Mouse (Mus musculus) stomach, embryonic 14.5 days (tissue): ENCODE measurements at regions not wholly inside any gene's neighbourhood (a gene's known extent, or its start where the extent isn't known, plus 50 kb on each side); places are given as distances from the start of the nearest gene placed in this dataset.

Experiments used
- ATAC-seq: fragments of 200-750 bp; cut with Nextera tagmentation; 2 replicates; pipeline ENCODE4 v1.8.0; 2017; ENCODE audit warnings: low read depth, moderate TSS enrichment; ENCODE audit not compliant: insufficient number of reproducible peaks, insufficient read depth, low FRiP score
- H3K27ac ChIP-seq: fragments of 300-500 bp; sonication (generic); 2 replicates; pipeline ENCODE4 v1.5.1; 2014; ENCODE audit warnings: mild to moderate bottlenecking, low read length, moderate library complexity, mixed read lengths
- H3K27me3 ChIP-seq: fragments of 300-500 bp; sonication (generic); 2 replicates; pipeline ENCODE4 v1.6.1; 2014; ENCODE audit warnings: low read length, control low read depth, mixed read lengths; ENCODE audit not compliant: control insufficient read depth, insufficient read depth
- H3K36me3 ChIP-seq: fragments of 300-500 bp; sonication (generic); 2 replicates; pipeline ENCODE4 v1.6.1; 2014; ENCODE audit warnings: mild to moderate bottlenecking, control low read depth, low read length, moderate library complexity, mixed read lengths; ENCODE audit not compliant: control insufficient read depth, insufficient read depth
- H3K4me1 ChIP-seq: fragments of 300-500 bp; sonication (generic); 2 replicates; pipeline ENCODE4 v1.6.1; 2014; ENCODE audit warnings: low read length, control low read depth, mixed read lengths; ENCODE audit not compliant: control insufficient read depth, insufficient read depth
- H3K4me2 ChIP-seq: fragments of 300-500 bp; sonication (generic); replicated peaks from 2 replicates; pipeline ENCODE4 v1.6.1; 2014; ENCODE audit warnings: low read depth, low read length, control low read depth
- H3K4me3 ChIP-seq: fragments of 300-500 bp; sonication (generic); 2 replicates; pipeline ENCODE4 v1.5.1; 2014; ENCODE audit warnings: low read depth, low read length, control low read depth
- H3K9ac ChIP-seq: fragments of 300-500 bp; sonication (generic); replicated peaks from 2 replicates; pipeline ENCODE4 v1.6.1; 2014; ENCODE audit warnings: low read depth, mild to moderate bottlenecking, control low read depth, low read length, moderate library complexity, mixed read lengths
- H3K9me3 ChIP-seq: fragments of 300-500 bp; sonication (generic); 2 replicates; pipeline ENCODE4 v1.6.1; 2016; ENCODE audit warnings: low read depth, low read length, control low read depth; ENCODE audit not compliant: control insufficient read depth
- WGBS: fragments of 180-500 bp; shearing (Covaris S2); extraction: QIAGEN DNeasy Blood & Tissue Kit; methylation state at CpG from one replicate; pipeline ENCODE4 v1.1.7; 2014; 5-methylcytosine and 5-hydroxymethylcytosine counted together

- Histone ChIP-seq H3K27me3 (no peaks in the 10 kb centered on the region), H3K4me2 (no peak overlapping the region), H3K4me1 (0 out of 2 replicates have a peak, but pooled peaks cover 3% of the 10 kb centered on the region), H3K9ac (no peak overlapping the region), H3K27ac (no peak overlapping the region), H3K9me3 (no peaks in the 10 kb centered on the region), H3K4me3 (no peak overlapping the region), H3K36me3 (no peaks in the 10 kb centered on the region)
- no peak for ATAC-seq
- WGBS = 52% methylated on average over 7 of the region's 7 CpGs
Measured at GRCm38 (mm10) chr19:56668991-56669390, 53.0 kb upstream of the Adrb1 start.

DNA sequence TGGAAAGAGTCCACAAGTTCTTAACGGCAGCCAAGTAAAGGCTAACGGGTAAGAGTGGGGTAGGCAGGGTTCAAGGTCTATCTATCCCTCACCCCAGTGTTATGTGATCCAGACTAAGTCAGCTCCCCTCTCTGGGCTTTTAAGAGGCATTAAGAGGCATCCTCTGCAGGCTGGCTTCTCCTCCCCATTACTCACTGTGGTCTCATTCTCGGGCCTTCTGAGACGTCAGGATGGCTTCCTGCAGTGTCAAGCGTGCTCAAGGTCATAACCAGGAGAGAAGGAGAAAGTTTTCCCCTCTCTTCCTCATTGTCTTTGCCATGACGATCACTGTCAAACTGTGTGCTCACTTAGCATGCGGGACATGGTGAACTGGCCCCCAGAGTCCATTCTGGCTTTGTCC, 52.5 kb upstream of the Adrb1 start:
- ATAC-seq = no peak

More for the DNA sequence above, 52.5 kb upstream of the Adrb1 start:
- H3K4me3 ChIP-seq = no peak overlapping the region
- no peak overlapping the region for H3K4me2 ChIP-seq
- H3K27ac ChIP-seq = no peak overlapping the region
- 63% methylated on average over 7 of the region's 7 CpGs for WGBS
- no peaks in the 10 kb centered on the region for H3K36me3 ChIP-seq
- H3K4me1 ChIP-seq = 0 out of 2 replicates have a peak, but pooled peaks cover 3% of the 10 kb centered on the region
- H3K9ac ChIP-seq = no peak overlapping the region
- no peaks in the 10 kb centered on the region for H3K9me3 ChIP-seq
- no peaks in the 10 kb centered on the region for H3K27me3 ChIP-seq
